Mouse (Mus musculus) left cerebral cortex, adult 2 months (tissue): ENCODE measurements around the gene Sh3bgrl2. TPM values are rescaled to one million over a fixed set of nuclear protein-coding genes. Genes with fewer than 3 reads are reported as not detected.

Experiments used
- DNase-seq, 2 experiments: peaks; one replicate each; pipeline ENCODE4 v3.0.0; 2021 to 2022; ENCODE audit warnings: low spot score in 2 of 2, mixed read lengths in 1 of 2; ENCODE audit errors: extremely low spot score in 1 of 2
- H3K27ac ChIP-seq: fragments of 200-600 bp; 2 replicates; pipeline ENCODE4 v1.8.1; 2022
- H3K4me3 ChIP-seq: fragments of 200-600 bp; 2 replicates; pipeline ENCODE4 v1.8.1; 2022
- CTCF ChIP-seq: fragments of 200-600 bp; IDR thresholded peaks from 2 replicates; pipeline ENCODE4 v1.8.1; 2022; ENCODE audit warnings: antibody characterized with exemption, mild to moderate bottlenecking, moderate library complexity
- intact Hi-C: fragments of 180-260 bp; cut with DNase I; formaldehyde crosslinking; loops from one replicate; pipeline ENCODE4 v1.15.1; 2025
- total RNA-seq, 2 experiments: library from RNA; stranded (reverse); gene quantifications; 2 replicates each; pipeline ENCODE4 v1.2.3; 2021

Gene Sh3bgrl2
- total RNA-seq, 2 experiments from 2014 or later, result 30.7 to 36.1 TPM

DNA sequence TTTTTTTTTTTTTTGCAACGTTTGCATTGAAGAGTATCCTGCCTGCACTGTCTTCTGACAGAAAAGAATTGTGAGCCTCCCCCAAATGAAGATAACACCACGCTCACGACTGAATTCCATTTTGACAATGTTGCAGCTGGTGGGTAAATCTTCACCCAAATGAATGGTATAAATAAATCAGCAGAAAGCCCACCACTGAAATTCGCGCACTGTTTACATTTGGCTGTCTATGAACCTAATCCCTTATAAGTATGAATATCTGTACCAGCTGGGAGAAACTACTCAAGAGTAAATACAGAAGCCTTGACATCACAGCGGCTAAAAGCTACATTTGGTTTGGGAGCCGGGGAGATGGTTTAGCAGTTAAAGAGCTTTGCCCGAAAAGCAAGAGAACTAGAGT, 116.8 kb downstream of the Sh3bgrl2 start:
- H3K27ac ChIP-seq, result no peak overlapping the region
- intact Hi-C loops, result no loop called here
- no peak for DNase-seq
- TF ChIP-seq CTCF, result no peak
- H3K4me3 ChIP-seq, result peak overlapping the region; percentile 12

- TF ChIP-seq CTCF, result no peak
- DNase-seq, result no peak
- Histone ChIP-seq H3K4me3 (no peak overlapping the region), H3K27ac (no peak overlapping the region)
- intact Hi-C loops, result no loop called here
These were observed 118.9 kb downstream of the Sh3bgrl2 start for GRCm38 (mm10) chr9:83667031-83667430.

DNA sequence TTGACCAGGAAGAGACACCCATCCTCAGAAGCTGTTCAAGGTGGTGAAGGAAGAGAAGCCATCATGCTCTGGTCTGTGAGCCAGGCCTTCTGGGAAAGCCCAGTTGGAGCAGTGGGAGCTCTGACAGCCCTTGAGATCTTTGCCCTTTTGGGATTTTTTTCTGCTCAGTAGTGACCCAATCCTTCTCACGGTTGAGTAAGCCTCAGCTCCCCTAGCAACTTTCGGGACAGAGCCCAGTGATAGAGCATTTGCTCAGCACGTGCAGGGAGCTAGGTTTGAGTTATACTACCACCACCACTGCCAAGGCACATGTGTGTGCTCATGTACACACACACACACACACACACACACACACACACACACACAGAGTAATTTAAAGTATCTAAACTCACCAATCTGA, 131.5 kb downstream of the Sh3bgrl2 start:
- intact Hi-C loops, result no loop called here
- TF ChIP-seq CTCF, result no peak
- Histone ChIP-seq H3K27ac (no peak overlapping the region), H3K4me3 (no peak overlapping the region)
- no peak for DNase-seq

- H3K27ac ChIP-seq, result no peak overlapping the region
- intact Hi-C loops, result no loop called here
- H3K4me3 ChIP-seq, result no peak overlapping the region
- no peak for DNase-seq
- TF ChIP-seq CTCF, result no peak
These were observed 133.8 kb downstream of the Sh3bgrl2 start for GRCm38 (mm10) chr9:83681661-83682655.

DNA sequence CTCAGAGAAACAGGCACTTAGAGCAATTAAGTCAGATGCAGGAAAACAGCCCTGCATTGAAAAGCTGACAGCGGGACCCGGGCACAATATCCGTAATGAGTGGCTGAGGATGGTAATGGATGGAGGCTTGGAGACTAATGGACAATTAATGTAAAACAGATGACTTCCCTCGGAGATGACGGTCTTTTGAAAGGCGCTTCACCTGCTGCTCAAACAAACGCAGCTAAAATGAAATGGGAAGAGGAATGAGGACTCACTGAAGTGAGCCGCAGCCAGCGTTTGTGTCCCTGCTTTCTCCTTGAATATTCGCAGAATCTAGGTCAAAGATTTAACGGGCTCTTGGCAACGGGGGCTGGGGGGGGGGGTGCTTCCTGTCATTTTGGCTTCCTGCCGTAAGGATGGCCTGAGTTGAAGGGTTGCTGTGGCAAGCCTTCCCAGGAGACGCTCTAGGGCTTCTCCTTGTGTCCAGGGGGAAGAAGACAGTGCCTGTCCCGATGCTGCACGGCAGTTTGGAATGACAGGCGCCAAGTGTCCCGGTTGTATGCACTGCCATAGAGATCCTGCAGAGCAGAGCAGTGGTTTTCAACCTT, 138.5 kb downstream of the Sh3bgrl2 start:
- H3K27ac ChIP-seq, result no peak overlapping the region; the same call in 1 of the 2 replicates
- no peak for DNase-seq
- intact Hi-C loops, result no loop called here
- TF ChIP-seq CTCF, result no peak
- H3K4me3 ChIP-seq, result peak overlapping the region; percentile 37

GRCm38 (mm10) chr9:83687904-83688303, 139.8 kb downstream of the Sh3bgrl2 start:
- Histone ChIP-seq H3K4me3 (no peak overlapping the region), H3K27ac (no peak overlapping the region)
- TF ChIP-seq CTCF, result no peak
- no peak for DNase-seq
- intact Hi-C loops, result no loop called here

Other genes with a start within 250 kb of the Sh3bgrl2 start
- 10 to 100 TPM; 19.6 to 20.2 TPM for gene Lca5, start 107.2 kb upstream of the Sh3bgrl2 start, total RNA-seq